Mouse (Mus musculus) forebrain, embryonic 16.5 days (tissue): Measurements from ENCODE around the gene Tubb4b. TPM values are rescaled to one million over a fixed set of nuclear protein-coding genes. Genes with fewer than 3 reads are reported as not detected.

Experiments
- ATAC-seq: fragments of 200-750 bp; cut with Nextera tagmentation; 2 replicates; pipeline ENCODE4 v1.8.0; 2017; ENCODE audit warnings: mild to moderate bottlenecking, moderate library complexity
- H3K27ac ChIP-seq: fragments of 300-500 bp; sonication (generic); 2 replicates; pipeline ENCODE4 v1.5.1; 2014; ENCODE audit warnings: low read length, control low read depth
- H3K27me3 ChIP-seq: fragments of 300-500 bp; sonication (generic); replicated peaks from 2 replicates; pipeline ENCODE4 v1.6.1; 2014; ENCODE audit warnings: low read length; ENCODE audit not compliant: control insufficient read depth, insufficient read depth
- H3K36me3 ChIP-seq: fragments of 300-500 bp; sonication (generic); 2 replicates; pipeline ENCODE4 v1.6.1; 2014; ENCODE audit not compliant: control insufficient read depth, insufficient read depth
- H3K4me1 ChIP-seq: fragments of 300-500 bp; sonication (generic); replicated peaks from 2 replicates; pipeline ENCODE4 v1.6.1; 2014; ENCODE audit warnings: low read length; ENCODE audit not compliant: control insufficient read depth, insufficient read depth
- H3K4me2 ChIP-seq: fragments of 300-500 bp; sonication (generic); 2 replicates; pipeline ENCODE4 v1.6.1; 2014; ENCODE audit warnings: mild to moderate bottlenecking, low read length, control low read depth
- H3K4me3 ChIP-seq: fragments of 300-500 bp; sonication (generic); replicated peaks from 2 replicates; pipeline ENCODE4 v1.5.1; 2014; ENCODE audit warnings: mild to moderate bottlenecking, low read length, control low read depth
- H3K9ac ChIP-seq: fragments of 300-500 bp; sonication (generic); replicated peaks from 2 replicates; pipeline ENCODE4 v1.6.1; 2014; ENCODE audit warnings: low read depth, low read length, control low read depth
- H3K9me3 ChIP-seq: fragments of 300-500 bp; sonication (generic); 2 replicates; pipeline ENCODE4 v1.6.1; 2016; ENCODE audit warnings: low read length; ENCODE audit not compliant: control insufficient read depth
- WGBS: fragments of 180-500 bp; shearing (Covaris S2); extraction: QIAGEN DNeasy Blood & Tissue Kit; methylation state at CpG from one replicate; pipeline ENCODE4 v1.1.7; 2014; 5-methylcytosine and 5-hydroxymethylcytosine counted together
- polyA plus RNA-seq: library from polyadenylated mRNA; unstranded; fragments of >200 nt; fragmentation: Nextera tagmentation; extraction: Ambion mirVana; gene quantifications from 2 replicates; pipeline ENCODE4 v1.2.1, GENCODE M21; 2015

Tubb4b gene
- polyA plus RNA-seq, 1 experiment from 2014 or later: 394 TPM

DNA sequence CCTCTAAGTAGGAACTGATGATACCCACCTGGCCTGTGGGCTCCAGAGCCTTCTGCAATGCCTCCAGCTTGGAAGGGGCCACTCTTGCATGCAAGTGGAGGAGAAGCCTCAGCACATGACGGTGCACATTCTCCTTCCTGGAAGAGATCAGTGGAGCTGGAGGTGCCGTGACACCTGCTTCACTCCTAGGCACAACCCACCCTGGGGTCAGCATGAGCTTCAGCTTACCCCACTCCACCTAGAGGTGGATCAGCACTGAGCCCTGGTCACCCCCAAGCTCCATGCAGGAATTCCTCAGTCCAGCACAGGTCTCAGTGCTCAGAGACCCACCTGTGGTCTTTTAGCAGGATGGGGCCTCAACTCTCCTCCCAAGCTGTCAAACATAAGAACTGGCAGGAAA, 23.9 kb downstream of the Tubb4b start:
- H3K27ac ChIP-seq: no peak overlapping the region
- ATAC-seq: no peak
- no peaks in the 10 kb centered on the region for H3K9me3 ChIP-seq
- H3K4me1 ChIP-seq: no peaks in the 10 kb centered on the region
- H3K36me3 ChIP-seq: peaks cover 19% of the 10 kb centered on the region
- WGBS: 94% methylated on average over 2 of the region's 2 CpGs
- H3K4me2 ChIP-seq: no peak overlapping the region
- peaks cover 12% of the 10 kb centered on the region for H3K27me3 ChIP-seq
- H3K4me3 ChIP-seq: no peak overlapping the region
- H3K9ac ChIP-seq: no peak overlapping the region

DNA sequence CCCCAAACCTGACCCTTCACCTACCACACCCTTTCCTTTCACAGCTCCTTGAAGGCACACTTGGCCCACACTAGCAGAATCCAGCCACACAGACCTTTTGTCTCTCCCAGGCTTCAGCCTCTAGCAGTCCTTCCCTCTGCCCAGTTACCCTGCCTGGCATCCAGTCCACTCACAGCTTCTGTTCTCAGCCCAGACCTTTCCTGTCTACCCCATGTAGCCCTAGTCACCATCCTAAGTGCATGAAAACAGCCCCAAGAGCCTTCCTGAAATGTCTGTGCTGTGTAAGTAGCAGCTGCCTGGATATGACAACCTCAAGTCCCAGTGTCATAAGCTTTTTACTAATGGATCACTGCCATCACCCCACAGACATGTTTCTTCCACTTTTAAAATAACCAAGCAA, 26.6 kb downstream of the Tubb4b start:
- Histone ChIP-seq H3K9me3 (no peaks in the 10 kb centered on the region), H3K4me1 (peaks cover 3% of the 10 kb centered on the region; the same call in 1 of the 2 replicates), H3K4me2 (no peak overlapping the region), H3K36me3 (peaks cover 16% of the 10 kb centered on the region), H3K9ac (no peak overlapping the region), H3K4me3 (no peak overlapping the region), H3K27ac (no peak overlapping the region), H3K27me3 (peaks cover 21% of the 10 kb centered on the region)
- ATAC-seq: no peak

DNA sequence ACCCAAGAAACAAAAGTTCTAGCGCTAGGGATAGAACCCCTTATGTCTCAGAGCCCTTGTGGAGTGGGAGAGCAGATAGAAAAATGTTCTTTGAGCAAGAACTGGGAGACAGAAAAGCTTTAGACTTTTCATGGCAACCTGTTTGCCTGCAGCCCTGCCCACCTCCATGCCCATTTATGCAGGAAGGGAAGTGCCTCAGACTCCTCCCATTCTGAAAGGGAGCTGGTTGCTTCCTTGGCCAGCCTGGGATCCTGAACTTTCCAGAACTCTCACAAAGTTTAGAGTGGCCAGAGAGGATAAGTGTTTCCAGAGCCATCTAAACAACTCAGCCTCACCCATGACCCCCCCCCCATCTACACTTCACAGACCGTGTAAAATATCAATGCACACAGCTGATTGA, 27.3 kb downstream of the Tubb4b start:
- Histone ChIP-seq H3K9me3 (no peaks in the 10 kb centered on the region), H3K4me3 (no peak overlapping the region), H3K36me3 (peaks cover 14% of the 10 kb centered on the region), H3K4me1 (peaks cover 3% of the 10 kb centered on the region; the same call in 1 of the 2 replicates), H3K27ac (no peak overlapping the region), H3K27me3 (peaks cover 21% of the 10 kb centered on the region), H3K9ac (no peak overlapping the region), H3K4me2 (no peak overlapping the region)
- 23% methylated on average over 2 of the region's 2 CpGs for WGBS
- no peak for ATAC-seq

DNA sequence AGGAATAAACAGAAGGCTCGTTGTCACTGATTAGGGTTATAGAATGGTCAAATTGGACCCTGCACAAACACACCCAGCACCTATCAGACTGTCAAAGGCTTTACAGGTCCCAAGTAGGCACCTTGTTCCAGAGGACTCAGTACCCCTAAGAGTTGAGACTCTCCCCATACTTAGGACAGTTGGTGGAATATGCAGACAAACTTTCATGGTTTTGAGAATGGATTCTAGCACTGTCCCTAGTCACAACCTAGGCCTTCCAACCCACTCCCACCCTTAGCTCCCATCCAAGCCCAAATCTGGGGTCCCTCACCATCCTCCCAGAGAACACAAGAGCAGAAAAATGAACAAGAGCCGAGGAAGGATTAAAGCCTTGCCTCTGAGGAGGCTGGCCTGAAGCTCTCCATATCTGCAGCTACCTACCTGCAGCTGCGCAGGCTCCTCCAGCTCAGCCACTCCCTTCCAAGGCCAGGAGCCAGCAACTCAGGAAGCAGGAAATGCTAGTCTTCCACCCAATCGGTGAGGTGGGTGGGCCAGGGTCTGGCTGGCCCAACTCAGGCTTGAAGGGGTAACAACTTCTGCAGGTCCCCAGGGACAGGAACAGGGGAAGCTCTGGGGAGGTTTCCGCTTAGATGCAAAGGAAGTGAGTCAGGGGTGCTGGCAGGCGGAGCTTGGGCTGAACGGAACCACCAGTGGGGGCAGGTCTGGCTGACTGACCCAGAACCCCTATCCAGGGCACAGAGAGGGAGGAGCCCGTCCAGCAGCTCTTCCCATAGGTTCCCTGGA, 28.1 kb downstream of the Tubb4b start, which contains the start of gene Tor4a:
Tor4a (minus strand) TSS at position 715 of the 783 bp plus-strand sequence.
- Histone ChIP-seq H3K9me3 (no peaks in the 10 kb centered on the region), H3K27me3 (peaks cover 21% of the 10 kb centered on the region), H3K4me1 (peaks cover 3% of the 10 kb centered on the region; the same call in 1 of the 2 replicates), H3K9ac (no peak within 1 kb of the TSS), H3K27ac (no peak within 1 kb of the TSS), H3K4me2 (no peak within 1 kb of the TSS), H3K4me3 (no peak within 1 kb of the TSS), H3K36me3 (peaks cover 13% of the 10 kb centered on the region)
- no peak for ATAC-seq
- 13% methylated on average over 8 of the region's 8 CpGs for WGBS

DNA sequence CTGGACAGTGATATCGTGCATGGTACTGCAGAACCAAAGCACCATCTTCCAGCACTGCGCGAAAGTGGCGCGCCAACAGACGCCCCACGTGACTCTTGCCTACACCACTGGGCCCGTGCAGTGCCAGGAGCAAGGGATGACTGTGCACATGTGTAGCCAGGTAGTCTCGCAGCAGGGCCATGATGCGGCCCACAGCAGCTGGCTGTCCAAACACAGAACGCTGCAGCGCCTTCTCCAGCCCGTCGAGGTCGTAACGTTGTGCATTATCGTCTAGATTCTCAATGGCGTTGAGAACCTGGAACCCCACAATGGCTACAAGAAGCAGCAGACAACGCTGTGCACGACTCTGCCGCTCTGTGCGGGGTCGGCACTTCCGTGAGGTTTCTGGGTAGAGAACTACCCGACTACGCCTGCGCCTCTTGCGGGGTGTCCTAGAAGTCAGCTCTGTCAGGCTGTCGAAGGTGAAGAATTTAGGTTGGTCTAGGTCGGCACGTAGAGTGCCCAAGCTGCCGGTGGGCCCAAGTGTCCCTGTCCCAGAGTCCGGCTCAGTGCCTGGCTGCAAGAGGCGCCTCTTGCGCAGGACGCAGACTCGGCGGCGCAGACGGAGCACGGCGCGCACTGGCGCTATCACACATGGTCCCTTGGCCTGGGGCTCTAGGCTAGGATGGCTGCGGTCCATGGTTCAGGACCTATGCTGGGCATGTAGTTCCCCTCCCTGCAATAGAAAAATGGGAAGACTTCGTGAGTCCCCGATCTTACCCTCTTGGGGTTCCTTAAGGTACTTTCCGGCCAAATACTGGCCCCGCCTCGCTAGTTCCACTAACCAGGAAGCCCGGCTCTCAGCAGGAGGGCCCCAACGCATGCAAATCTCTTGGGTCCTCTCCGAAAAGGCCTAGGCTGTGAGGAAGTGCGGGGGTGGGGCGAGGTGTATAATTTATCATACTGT, 29.0 kb downstream of the Tubb4b start:
- Histone ChIP-seq H3K9me3 (no peaks in the 10 kb centered on the region), H3K4me2 (0 out of 2 replicates have a peak overlapping the region, but pooled peaks have one; percentile 7), H3K27me3 (peaks cover 21% of the 10 kb centered on the region), H3K27ac (no peak overlapping the region), H3K9ac (no peak overlapping the region), H3K4me3 (no peak overlapping the region), H3K36me3 (peaks cover 9% of the 10 kb centered on the region), H3K4me1 (peaks cover 3% of the 10 kb centered on the region; the same call in 1 of the 2 replicates)
- 22% methylated on average over 55 of the region's 55 CpGs for WGBS
- ATAC-seq: no peak

DNA sequence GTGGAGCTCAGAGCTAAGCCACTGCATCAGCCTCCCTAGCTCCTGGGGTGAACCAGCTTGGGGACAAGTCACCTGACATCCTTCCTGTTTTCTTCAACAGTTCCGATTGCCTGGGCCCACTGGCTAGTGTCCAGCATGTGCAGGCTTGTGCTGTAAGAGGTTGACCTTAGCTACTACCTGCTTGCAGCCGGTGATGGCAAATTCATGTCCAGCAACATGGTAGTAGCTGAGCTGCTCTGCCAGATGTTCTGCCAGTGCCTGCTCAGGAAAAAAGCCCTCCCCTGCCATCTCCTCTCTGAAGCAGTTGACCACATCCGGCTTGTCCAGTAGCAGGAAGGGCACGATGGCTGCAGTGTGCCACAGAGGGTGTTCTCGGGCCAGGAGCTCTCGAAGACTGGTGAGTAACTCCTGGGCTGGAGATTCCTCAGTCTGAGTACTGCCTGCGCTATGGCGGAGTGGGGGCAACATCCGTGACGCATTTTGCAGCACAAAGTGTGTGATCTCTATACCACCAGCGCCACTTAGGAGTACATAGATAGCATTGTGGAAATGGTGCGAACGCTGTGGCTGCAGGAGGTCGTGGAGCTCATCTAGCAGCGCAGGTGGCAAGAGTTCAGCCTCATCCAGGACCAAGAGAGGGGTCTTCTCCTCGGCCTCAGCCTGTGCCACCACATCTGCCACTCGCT, 29.9 kb downstream of the Tubb4b start:
- no peak overlapping the region for H3K4me2 ChIP-seq
- H3K4me3 ChIP-seq: no peak overlapping the region
- no peaks in the 10 kb centered on the region for H3K9me3 ChIP-seq
- WGBS: 85% methylated on average over 17 of the region's 17 CpGs
- peaks cover 3% of the 10 kb centered on the region; the same call in 1 of the 2 replicates for H3K4me1 ChIP-seq
- no peak overlapping the region for H3K27ac ChIP-seq
- no peak for ATAC-seq
- peaks cover under 1% of the 10 kb centered on the region for H3K36me3 ChIP-seq
- H3K27me3 ChIP-seq: peaks cover 21% of the 10 kb centered on the region
- no peak overlapping the region for H3K9ac ChIP-seq

DNA sequence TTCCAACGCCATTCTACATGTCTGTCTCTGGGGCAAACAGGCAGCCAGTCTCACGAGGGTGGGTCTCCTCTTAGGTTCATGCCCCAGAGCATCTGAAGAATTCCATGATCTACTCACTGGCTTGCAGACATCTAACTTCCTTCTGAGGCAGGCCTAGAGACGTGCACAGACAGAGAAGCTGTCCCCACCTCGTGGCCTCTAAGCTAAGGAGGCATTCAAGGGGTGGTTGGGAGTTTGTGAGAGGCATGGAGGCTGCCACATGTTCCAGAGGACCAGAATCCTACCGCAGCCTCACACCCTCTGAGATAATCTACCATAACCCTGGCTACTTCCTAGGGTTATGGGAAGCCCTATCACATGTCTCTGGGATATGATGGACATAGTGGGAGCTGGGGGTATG, 30.5 kb downstream of the Tubb4b start:
- no peak overlapping the region for H3K9ac ChIP-seq
- 80% methylated on average over 5 of the region's 5 CpGs for WGBS
- H3K4me2 ChIP-seq: no peak overlapping the region
- H3K9me3 ChIP-seq: no peaks in the 10 kb centered on the region
- no peak for ATAC-seq
- H3K4me3 ChIP-seq: no peak overlapping the region
- no peaks in the 10 kb centered on the region for H3K36me3 ChIP-seq
- no peak overlapping the region for H3K27ac ChIP-seq
- peaks cover 21% of the 10 kb centered on the region for H3K27me3 ChIP-seq
- peaks cover 3% of the 10 kb centered on the region; the same call in 1 of the 2 replicates for H3K4me1 ChIP-seq

DNA sequence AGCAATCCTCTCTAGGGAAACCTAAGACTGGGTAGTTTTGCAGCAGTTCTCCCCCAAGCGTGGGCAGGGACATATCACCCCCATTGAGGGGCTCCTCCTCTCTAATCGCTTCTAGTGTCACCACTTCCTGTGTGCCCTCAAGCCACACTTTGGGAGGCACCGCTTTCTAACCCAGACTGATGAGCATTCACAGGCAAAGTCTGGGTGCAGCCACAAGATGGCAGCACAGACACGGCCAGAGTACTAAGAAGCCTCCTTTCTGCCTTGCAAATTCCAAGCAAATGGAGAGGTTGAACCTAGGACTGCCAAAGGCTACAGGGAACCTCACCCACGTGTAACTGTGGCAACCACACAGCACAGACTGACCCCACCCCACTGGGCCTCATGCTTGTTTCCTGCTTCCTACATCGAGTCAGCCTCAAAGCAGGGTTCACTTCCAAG, 31.2 kb downstream of the Tubb4b start:
- Histone ChIP-seq H3K4me1 (peaks cover 3% of the 10 kb centered on the region; the same call in 1 of the 2 replicates), H3K36me3 (no peaks in the 10 kb centered on the region), H3K9me3 (no peaks in the 10 kb centered on the region), H3K27me3 (peaks cover 21% of the 10 kb centered on the region), H3K9ac (no peak overlapping the region), H3K4me2 (no peak overlapping the region), H3K4me3 (no peak overlapping the region), H3K27ac (no peak overlapping the region)
- under 1% methylated on average over 6 of the region's 6 CpGs for WGBS
- ATAC-seq: peak; percentile 73
